Mouse (Mus musculus): ENCODE results near the gene Hivep3.

The Hivep3 gene

DNA sequence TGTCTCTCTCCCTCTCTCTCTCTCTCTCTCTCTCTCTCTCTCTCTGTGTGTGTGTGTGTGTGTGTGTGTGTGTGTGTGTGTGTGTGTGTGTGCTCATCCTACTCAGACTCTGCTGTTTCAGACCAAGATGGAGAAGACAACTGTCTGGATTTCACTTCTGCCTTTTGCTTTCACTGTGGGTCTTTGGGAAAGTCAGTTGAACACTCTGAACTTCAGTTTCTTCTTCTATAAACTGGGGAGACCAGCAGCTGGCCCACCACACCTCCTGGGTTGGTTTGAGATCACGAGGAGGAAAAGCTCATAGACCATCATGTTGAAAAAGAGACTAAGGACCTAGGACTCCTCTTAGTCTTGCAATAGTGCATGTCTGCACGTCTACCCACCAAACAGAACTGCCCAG, 246.3 kb downstream of the Hivep3 start:
- no peak overlapping the region for H3K4me3 ChIP-seq (replicated peaks; ENCODE audit: low read length)
- H3K9me3 ChIP-seq (ENCODE audit: low read length), result no peaks in the 10 kb centered on the region
- H3K27me3 ChIP-seq (ENCODE audit: insufficient read depth, low read length), result peaks cover 21% of the 10 kb centered on the region
- TF ChIP-seq NANOG (IDR thresholded peaks at IDR 0.05; ENCODE audit: borderline replicate concordance, low read length) (no peak), POU5F1 (IDR thresholded peaks at IDR 0.05; ENCODE audit: borderline replicate concordance, low read length) (no peak), CTCF (conservative IDR thresholded peaks at IDR 0.05; ENCODE audit: low read length) (no peak)
- H3K36me3 ChIP-seq (ENCODE audit: insufficient read depth, low read length), result no peaks in the 10 kb centered on the region
- peaks cover 7% of the 10 kb centered on the region; the same call in 1 of the 2 replicates for H3K4me1 ChIP-seq (replicated peaks; ENCODE audit: low read depth, low read length)

DNA sequence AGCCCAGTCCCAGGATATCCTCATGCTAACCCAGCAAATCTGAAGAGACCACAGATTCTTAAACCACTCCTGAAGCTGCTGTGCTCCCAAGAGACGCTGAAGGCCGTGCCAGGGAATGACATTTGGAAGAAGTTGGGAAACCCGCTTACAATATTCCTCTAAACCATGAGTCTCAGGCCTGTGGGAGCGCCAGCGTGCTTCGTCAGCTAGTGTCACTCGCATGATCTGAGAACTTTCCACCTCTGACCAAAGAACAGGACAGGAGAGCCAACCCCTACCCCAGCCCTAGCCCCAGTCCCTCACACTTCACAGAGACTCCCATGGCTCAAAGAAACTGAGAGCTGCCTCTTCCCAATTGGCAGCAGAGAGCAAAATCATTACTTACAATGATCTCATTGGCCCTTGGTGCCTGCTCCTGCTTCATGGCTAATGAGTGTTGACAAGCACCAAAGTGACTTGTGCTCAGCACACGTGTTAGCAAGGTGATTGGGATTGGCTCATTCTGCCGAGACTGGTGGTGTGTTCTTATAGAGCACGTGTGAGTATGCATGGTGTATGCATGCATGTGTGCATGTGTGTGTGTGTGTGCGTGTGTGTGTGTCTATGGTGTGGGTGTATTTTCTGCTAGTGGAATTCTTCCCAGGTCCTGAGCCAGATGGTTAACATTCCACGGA, 247.6 kb downstream of the Hivep3 start:
- Histone ChIP-seq H3K9me3 (ENCODE audit: low read length) (no peaks in the 10 kb centered on the region), H3K27me3 (ENCODE audit: insufficient read depth, low read length) (peaks cover 17% of the 10 kb centered on the region; the same call in 1 of the 2 replicates), H3K4me3 (replicated peaks; ENCODE audit: low read length) (no peak overlapping the region), H3K36me3 (ENCODE audit: insufficient read depth, low read length) (no peaks in the 10 kb centered on the region), H3K4me1 (replicated peaks; ENCODE audit: low read depth, low read length) (no peaks in the 10 kb centered on the region)
- TF ChIP-seq POU5F1 (IDR thresholded peaks at IDR 0.05; ENCODE audit: borderline replicate concordance, low read length), result no peak
- TF ChIP-seq CTCF (conservative IDR thresholded peaks at IDR 0.05; ENCODE audit: low read length), result no peak
- TF ChIP-seq NANOG (IDR thresholded peaks at IDR 0.05; ENCODE audit: borderline replicate concordance, low read length), result no peak

DNA sequence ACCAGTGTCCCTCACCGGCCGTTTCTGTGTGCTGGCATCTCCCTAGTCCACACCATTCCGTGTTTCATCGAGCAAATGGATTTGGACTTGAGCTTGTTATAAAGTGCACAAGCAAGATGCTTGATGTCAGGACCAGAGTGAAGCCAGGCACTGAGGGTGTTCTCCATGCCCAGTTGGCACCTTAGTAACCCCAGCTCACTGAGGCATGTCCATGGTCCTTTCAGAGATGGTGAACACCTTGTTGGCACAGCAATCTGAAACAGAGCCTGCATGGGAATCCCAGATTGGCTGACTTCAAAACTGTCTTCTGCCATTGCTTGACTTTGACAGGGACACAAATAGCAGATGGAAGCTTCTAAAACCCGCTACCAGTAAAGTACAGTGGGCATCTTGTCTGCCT, 252.5 kb downstream of the Hivep3 start:
- Histone ChIP-seq H3K36me3 (ENCODE audit: insufficient read depth, low read length) (no peaks in the 10 kb centered on the region), H3K4me1 (replicated peaks; ENCODE audit: low read depth, low read length) (no peaks in the 10 kb centered on the region), H3K4me3 (replicated peaks; ENCODE audit: low read length) (no peak overlapping the region), H3K9me3 (ENCODE audit: low read length) (no peaks in the 10 kb centered on the region), H3K27me3 (ENCODE audit: insufficient read depth, low read length) (peaks cover 5% of the 10 kb centered on the region; the same call in 1 of the 2 replicates)
- no peak for TF ChIP-seq CTCF (conservative IDR thresholded peaks at IDR 0.05; ENCODE audit: low read length)
- TF ChIP-seq NANOG (IDR thresholded peaks at IDR 0.05; ENCODE audit: borderline replicate concordance, low read length), result no peak
- no peak for TF ChIP-seq POU5F1 (IDR thresholded peaks at IDR 0.05; ENCODE audit: borderline replicate concordance, low read length)

DNA sequence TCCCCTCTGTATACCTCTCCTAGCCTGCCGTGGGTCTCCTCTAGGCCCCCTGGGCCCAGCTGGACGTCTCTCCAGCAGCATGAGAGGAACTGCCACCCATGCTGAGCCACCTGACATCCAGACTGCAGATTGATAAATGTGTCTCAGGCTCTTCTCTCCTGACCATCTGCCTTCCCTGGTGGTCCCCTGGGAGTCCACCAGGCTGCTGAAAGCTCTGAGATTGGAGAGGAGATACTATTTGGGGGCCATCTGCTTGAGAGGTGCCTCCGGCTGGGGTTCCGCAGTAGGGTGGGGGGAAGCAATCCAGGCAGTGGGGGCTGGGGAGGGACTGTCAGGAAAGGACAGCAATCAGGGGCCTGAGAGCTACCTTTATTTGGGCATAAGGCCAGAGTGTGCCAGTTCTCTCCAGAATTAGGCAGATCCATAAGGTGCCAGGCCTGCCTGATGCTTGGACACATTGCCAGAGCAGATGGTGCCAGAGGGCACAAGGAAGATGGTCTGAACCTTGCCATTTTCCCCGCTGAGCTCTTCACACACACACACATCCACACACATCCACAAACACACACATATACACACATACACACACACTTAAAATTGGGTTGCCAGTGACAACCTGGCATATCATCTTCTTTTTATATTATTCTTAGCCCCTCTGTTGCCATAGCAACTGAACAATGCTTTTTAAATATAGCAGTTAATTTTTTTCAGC, 253.2 kb downstream of the Hivep3 start:
- Histone ChIP-seq H3K36me3 (ENCODE audit: insufficient read depth, low read length) (no peaks in the 10 kb centered on the region), H3K4me3 (replicated peaks; ENCODE audit: low read length) (no peak overlapping the region), H3K9me3 (ENCODE audit: low read length) (no peaks in the 10 kb centered on the region), H3K4me1 (replicated peaks; ENCODE audit: low read depth, low read length) (no peaks in the 10 kb centered on the region), H3K27me3 (ENCODE audit: insufficient read depth, low read length) (peaks cover 4% of the 10 kb centered on the region; the same call in 1 of the 2 replicates)
- TF ChIP-seq NANOG (IDR thresholded peaks at IDR 0.05; ENCODE audit: borderline replicate concordance, low read length) (no peak), POU5F1 (IDR thresholded peaks at IDR 0.05; ENCODE audit: borderline replicate concordance, low read length) (no peak), CTCF (conservative IDR thresholded peaks at IDR 0.05; ENCODE audit: low read length) (no peak)

DNA sequence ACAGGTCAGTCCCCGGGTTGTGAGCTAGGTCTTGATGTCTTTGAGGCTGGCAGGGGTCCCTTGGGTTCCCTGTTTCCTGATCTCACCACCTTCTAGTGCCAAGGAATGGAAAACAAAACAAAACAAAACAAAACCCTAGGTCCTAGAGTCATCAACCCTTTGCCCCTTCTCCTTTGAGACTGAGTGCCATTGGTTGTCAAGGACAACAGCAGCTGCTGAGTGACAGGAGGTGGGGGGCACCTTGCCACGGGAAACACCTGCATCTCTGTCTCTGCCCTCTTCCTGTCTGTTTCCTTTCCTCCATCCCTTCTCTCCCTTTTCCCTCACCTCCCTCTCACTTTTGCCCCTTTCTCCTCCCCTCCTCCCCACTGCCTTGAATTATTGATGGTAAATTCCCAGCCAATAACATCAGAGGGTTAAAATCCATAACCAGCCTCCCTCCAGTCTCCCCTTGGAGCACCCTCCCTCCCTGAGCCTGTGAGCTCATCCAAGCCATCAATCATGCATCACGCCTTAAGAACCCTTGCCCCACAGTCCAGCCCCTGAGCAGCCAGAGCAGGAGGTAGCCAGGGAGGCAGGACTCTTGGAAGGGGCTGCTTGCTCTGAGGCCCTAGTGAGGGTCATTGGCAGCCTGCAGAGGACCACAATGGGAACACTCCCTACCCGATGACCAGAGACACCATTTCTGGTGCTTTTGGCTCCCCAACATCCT, 253.9 kb downstream of the Hivep3 start:
- Histone ChIP-seq H3K4me1 (replicated peaks; ENCODE audit: low read depth, low read length) (no peaks in the 10 kb centered on the region), H3K4me3 (replicated peaks; ENCODE audit: low read length) (no peak overlapping the region), H3K27me3 (ENCODE audit: insufficient read depth, low read length) (peaks cover 4% of the 10 kb centered on the region; the same call in 1 of the 2 replicates), H3K9me3 (ENCODE audit: low read length) (no peaks in the 10 kb centered on the region), H3K36me3 (ENCODE audit: insufficient read depth, low read length) (no peaks in the 10 kb centered on the region)
- TF ChIP-seq CTCF (conservative IDR thresholded peaks at IDR 0.05; ENCODE audit: low read length), result no peak
- TF ChIP-seq POU5F1 (IDR thresholded peaks at IDR 0.05; ENCODE audit: borderline replicate concordance, low read length), result no peak
- no peak for TF ChIP-seq NANOG (IDR thresholded peaks at IDR 0.05; ENCODE audit: borderline replicate concordance, low read length)

DNA sequence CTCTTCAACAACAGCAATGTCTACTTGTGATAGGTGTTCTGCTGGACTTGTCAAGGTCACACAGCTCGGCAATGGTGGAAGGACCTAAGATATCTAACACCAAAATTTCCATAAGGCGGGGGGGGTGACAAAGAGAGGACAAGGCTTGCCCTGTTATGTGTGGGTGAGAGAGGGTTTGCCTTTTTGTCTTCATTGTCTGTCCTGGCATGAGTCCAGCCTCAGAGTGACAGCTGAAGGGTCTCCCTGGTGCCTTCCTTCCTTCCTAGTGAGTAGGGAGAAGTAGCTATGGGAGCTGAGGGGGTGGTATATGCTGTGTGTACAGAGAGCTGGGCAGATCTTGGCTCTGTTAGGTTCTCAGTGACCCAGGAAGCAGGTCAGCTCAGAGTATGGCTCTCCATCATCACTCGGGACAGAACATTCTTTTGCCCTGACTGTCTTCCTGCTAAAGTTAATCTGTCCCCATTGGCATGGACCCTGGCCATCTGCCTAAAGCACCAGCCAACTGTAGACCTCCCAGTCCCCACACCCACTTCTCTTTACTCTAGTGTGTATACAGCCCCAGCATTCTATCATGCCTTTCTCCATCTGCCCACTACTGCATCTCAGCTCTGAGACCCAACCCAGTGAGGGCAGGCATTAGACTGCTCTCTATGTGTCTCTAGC, 255.6 kb downstream of the Hivep3 start:
- no peak overlapping the region for H3K4me3 ChIP-seq (replicated peaks; ENCODE audit: low read length)
- no peaks in the 10 kb centered on the region for H3K36me3 ChIP-seq (ENCODE audit: insufficient read depth, low read length)
- TF ChIP-seq NANOG (IDR thresholded peaks at IDR 0.05; ENCODE audit: borderline replicate concordance, low read length) (no peak), CTCF (conservative IDR thresholded peaks at IDR 0.05; ENCODE audit: low read length) (no peak), POU5F1 (IDR thresholded peaks at IDR 0.05; ENCODE audit: borderline replicate concordance, low read length) (no peak)
- no peaks in the 10 kb centered on the region for H3K9me3 ChIP-seq (ENCODE audit: low read length)
- peaks cover 4% of the 10 kb centered on the region; the same call in 1 of the 2 replicates for H3K27me3 ChIP-seq (ENCODE audit: insufficient read depth, low read length)
- H3K4me1 ChIP-seq (replicated peaks; ENCODE audit: low read depth, low read length), result no peaks in the 10 kb centered on the region

DNA sequence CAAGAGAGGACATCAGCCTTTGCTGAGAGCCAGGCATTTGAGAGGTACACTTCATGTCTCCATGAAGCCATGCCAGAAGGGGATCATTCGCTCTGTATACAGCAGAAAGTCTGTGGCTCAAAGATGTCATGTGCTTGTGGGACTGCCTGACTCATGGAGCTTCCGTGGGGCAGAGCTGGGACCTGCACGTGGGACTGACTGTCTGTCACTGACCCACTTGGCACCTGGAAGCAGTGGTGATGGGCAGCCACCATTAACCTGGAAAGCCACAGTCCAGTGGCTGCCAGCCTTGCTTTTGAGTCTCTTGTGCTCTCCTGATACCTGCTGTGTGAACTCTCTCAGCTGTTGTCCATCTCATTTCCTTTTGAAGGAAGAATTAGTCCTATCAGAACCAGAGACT, 256.8 kb downstream of the Hivep3 start:
- Histone ChIP-seq H3K4me1 (replicated peaks; ENCODE audit: low read depth, low read length) (no peaks in the 10 kb centered on the region), H3K9me3 (ENCODE audit: low read length) (no peaks in the 10 kb centered on the region), H3K4me3 (replicated peaks; ENCODE audit: low read length) (no peak overlapping the region), H3K27me3 (ENCODE audit: insufficient read depth, low read length) (peaks cover 4% of the 10 kb centered on the region; the same call in 1 of the 2 replicates), H3K36me3 (ENCODE audit: insufficient read depth, low read length) (no peaks in the 10 kb centered on the region)
- no peak for TF ChIP-seq CTCF (conservative IDR thresholded peaks at IDR 0.05; ENCODE audit: low read length)
- TF ChIP-seq NANOG (IDR thresholded peaks at IDR 0.05; ENCODE audit: borderline replicate concordance, low read length), result no peak
- TF ChIP-seq POU5F1 (IDR thresholded peaks at IDR 0.05; ENCODE audit: borderline replicate concordance, low read length), result no peak

DNA sequence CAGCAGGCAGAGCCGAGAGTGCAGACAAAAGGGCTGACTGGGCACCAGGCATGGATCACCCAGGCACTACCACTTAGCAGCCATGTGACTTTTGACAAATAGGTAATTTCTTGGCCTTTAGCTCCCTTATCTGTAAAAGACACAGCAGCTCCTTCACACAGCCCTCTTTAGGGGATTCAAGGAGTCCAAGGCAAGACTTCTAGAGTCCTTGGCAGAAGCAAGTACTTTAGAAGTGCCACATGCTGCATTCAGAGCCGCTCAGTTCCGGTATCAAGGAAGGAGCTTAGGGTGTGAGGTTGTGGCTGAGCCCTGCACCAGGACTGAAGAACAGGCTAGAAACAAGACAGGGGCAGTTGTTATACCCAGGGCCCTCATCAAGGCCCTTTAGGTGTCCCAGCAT, 257.3 kb downstream of the Hivep3 start:
- Histone ChIP-seq H3K9me3 (ENCODE audit: low read length) (no peaks in the 10 kb centered on the region), H3K4me1 (replicated peaks; ENCODE audit: low read depth, low read length) (no peaks in the 10 kb centered on the region), H3K36me3 (ENCODE audit: insufficient read depth, low read length) (no peaks in the 10 kb centered on the region), H3K4me3 (replicated peaks; ENCODE audit: low read length) (no peak overlapping the region), H3K27me3 (ENCODE audit: insufficient read depth, low read length) (peaks cover 4% of the 10 kb centered on the region; the same call in 1 of the 2 replicates)
- TF ChIP-seq POU5F1 (IDR thresholded peaks at IDR 0.05; ENCODE audit: borderline replicate concordance, low read length) (no peak), CTCF (conservative IDR thresholded peaks at IDR 0.05; ENCODE audit: low read length) (no peak), NANOG (IDR thresholded peaks at IDR 0.05; ENCODE audit: borderline replicate concordance, low read length) (no peak)
